Mouse (Mus musculus) testis, adult 2 months (tissue): ENCODE results near the gene Car9.

Experiments used
- CTCF ChIP-seq: fragments of 200-500 bp; IDR thresholded peaks from 2 replicates; pipeline ENCODE4 v1.5.1; 2012; ENCODE audit warnings: low read depth, mild to moderate bottlenecking, inconsistent platforms, low read length, moderate library complexity; ENCODE audit not compliant: control insufficient read depth, insufficient read depth, insufficient replicate concordance
- POLR2A ChIP-seq: fragments of 200-500 bp; IDR thresholded peaks from 2 replicates; pipeline ENCODE4 v1.6.1; 2012; ENCODE audit warnings: low read depth, mild to moderate bottlenecking, inconsistent platforms, low read length, moderate library complexity; ENCODE audit not compliant: control insufficient read depth

DNA sequence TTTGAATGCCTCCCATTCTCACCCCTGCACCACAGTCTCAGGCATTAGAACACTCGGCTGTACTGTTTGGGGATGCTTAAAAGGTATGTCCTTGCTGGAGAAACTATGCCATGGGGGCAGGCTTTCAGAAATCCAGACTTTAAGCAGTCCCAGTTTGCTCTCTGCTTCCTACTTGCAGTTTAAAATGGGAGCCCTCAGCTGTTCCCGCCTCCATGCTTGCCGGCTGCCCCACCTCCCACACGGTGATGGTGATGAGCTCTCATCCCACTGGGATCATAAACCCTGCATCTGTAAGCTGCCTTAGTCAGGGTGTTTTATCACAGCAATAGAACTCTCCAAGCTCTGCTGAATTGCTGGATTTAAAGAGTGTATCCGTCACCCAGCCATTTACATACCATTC is 45.7 kb downstream of the Car9 start:
- TF ChIP-seq CTCF (no peak), POLR2A (no peak)
